Mouse (Mus musculus): ENCODE results near the gene Car2. TPM values are rescaled to one million over a fixed set of nuclear protein-coding genes. Genes with fewer than 3 reads are reported as not detected.

Gene Car2
- polyA plus RNA-seq, 1 experiment from 2014 or later, result 105 TPM

DNA sequence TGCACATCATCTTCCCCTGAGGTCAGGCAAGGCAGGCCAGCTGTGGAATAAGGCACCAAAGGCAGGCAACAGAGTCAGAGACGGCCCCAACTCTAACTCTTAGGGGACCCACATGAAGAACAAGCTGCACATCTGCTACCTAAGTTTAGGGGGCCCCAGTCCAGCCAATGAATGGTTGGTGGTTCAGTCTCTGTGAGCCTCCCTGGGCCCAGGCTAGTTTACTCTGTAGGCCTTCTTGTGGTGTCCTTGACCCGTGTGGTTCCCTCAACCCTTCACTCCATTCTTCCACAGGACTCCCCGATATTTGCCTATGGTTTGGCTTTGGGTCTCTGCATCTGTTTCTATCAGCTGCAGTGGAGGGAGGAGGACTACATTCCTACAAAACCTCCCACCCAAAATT, 17.3 kb downstream of the Car2 start:
- Histone ChIP-seq H3K27ac (ENCODE audit: low read depth, low read length) (no peak overlapping the region), H3K4me2 (replicated peaks; ENCODE audit: low read depth, low read length) (no peak overlapping the region), H3K9ac (ENCODE audit: low read depth, low read length) (no peak overlapping the region), H3K4me1 (replicated peaks; ENCODE audit: control insufficient read depth, insufficient read depth, low read length) (no peaks in the 10 kb centered on the region), H3K9me3 (ENCODE audit: control insufficient read depth, low read length) (no peaks in the 10 kb centered on the region), H3K4me3 (ENCODE audit: low read depth, low read length) (no peak overlapping the region), H3K36me3 (ENCODE audit: control insufficient read depth, insufficient read depth, low read length) (no peaks in the 10 kb centered on the region), H3K27me3 (ENCODE audit: control insufficient read depth, insufficient read depth, low read length) (no peaks in the 10 kb centered on the region)
- 91% methylated on average over 3 of the region's 3 CpGs for WGBS
- ATAC-seq (ENCODE audit: low FRiP score), result no peak
- DNase-seq (ENCODE audit: low spot score), result no peak

DNA sequence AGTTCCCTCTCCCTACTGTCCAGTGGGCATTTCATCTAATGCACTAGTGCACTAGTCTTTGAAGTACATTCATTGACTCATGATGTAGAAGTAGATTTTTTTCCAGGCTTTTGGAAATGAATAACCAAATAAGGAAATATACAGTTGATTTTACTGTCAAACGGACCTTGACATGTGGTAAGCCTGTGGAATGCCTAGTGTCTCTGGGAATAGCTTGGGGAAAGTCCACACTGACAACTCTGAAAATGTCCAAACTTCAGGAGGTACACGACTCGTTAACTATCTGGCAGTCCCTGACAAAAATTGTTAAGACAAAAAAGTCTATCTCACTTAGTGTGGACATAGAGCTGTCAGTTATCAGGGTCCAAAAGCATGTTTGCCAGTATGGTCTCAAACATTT, 18.1 kb downstream of the Car2 start:
- no peaks in the 10 kb centered on the region for H3K36me3 ChIP-seq (ENCODE audit: control insufficient read depth, insufficient read depth, low read length)
- H3K27ac ChIP-seq (ENCODE audit: low read depth, low read length), result no peak overlapping the region
- no peak overlapping the region for H3K4me2 ChIP-seq (replicated peaks; ENCODE audit: low read depth, low read length)
- H3K9ac ChIP-seq (ENCODE audit: low read depth, low read length), result no peak overlapping the region
- no peaks in the 10 kb centered on the region for H3K27me3 ChIP-seq (ENCODE audit: control insufficient read depth, insufficient read depth, low read length)
- DNase-seq (ENCODE audit: low spot score) (no peak), ATAC-seq (ENCODE audit: low FRiP score) (no peak)
- no peak overlapping the region for H3K4me3 ChIP-seq (ENCODE audit: low read depth, low read length)
- no peaks in the 10 kb centered on the region for H3K9me3 ChIP-seq (ENCODE audit: control insufficient read depth, low read length)
- no peaks in the 10 kb centered on the region for H3K4me1 ChIP-seq (replicated peaks; ENCODE audit: control insufficient read depth, insufficient read depth, low read length)
- 92% methylated on average over 3 of the region's 3 CpGs for WGBS

DNA sequence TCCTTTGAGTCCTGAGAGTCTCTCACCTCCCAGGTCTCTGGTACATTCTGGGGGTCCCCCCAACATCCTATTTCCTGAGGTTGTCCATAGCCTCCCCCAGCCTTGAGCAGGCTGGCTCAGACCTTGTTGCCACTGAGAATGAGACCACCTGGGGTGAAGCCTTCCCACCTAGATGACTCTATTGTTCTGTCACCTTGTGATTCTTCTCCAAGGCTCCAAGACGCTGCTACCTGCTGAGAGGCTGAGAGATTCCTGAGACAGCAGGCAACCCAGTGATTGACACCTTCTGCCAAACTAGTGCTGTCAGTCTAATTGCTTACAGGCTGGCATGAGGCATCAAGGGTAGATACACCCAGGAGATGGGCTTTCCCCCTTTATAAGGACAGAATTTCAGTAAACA, 21.2 kb downstream of the Car2 start:
- no peak for DNase-seq (ENCODE audit: low spot score)
- H3K36me3 ChIP-seq (ENCODE audit: control insufficient read depth, insufficient read depth, low read length), result no peaks in the 10 kb centered on the region
- H3K27me3 ChIP-seq (ENCODE audit: control insufficient read depth, insufficient read depth, low read length), result no peaks in the 10 kb centered on the region
- no peaks in the 10 kb centered on the region for H3K9me3 ChIP-seq (ENCODE audit: control insufficient read depth, low read length)
- no peak for ATAC-seq (ENCODE audit: low FRiP score)
- no peak overlapping the region for H3K4me3 ChIP-seq (ENCODE audit: low read depth, low read length)
- no peak overlapping the region for H3K27ac ChIP-seq (ENCODE audit: low read depth, low read length)
- WGBS, result 16% methylated on average over 1 of the region's 1 CpGs
- H3K4me2 ChIP-seq (replicated peaks; ENCODE audit: low read depth, low read length), result no peak overlapping the region
- H3K9ac ChIP-seq (ENCODE audit: low read depth, low read length), result no peak overlapping the region
- no peaks in the 10 kb centered on the region for H3K4me1 ChIP-seq (replicated peaks; ENCODE audit: control insufficient read depth, insufficient read depth, low read length)

- Histone ChIP-seq H3K27me3 (ENCODE audit: control insufficient read depth, insufficient read depth, low read length) (no peaks in the 10 kb centered on the region), H3K4me1 (replicated peaks; ENCODE audit: control insufficient read depth, insufficient read depth, low read length) (no peaks in the 10 kb centered on the region), H3K36me3 (ENCODE audit: control insufficient read depth, insufficient read depth, low read length) (no peaks in the 10 kb centered on the region), H3K9ac (ENCODE audit: low read depth, low read length) (no peak overlapping the region), H3K27ac (ENCODE audit: low read depth, low read length) (no peak overlapping the region), H3K4me2 (replicated peaks; ENCODE audit: low read depth, low read length) (no peak overlapping the region), H3K9me3 (ENCODE audit: control insufficient read depth, low read length) (no peaks in the 10 kb centered on the region), H3K4me3 (ENCODE audit: low read depth, low read length) (no peak overlapping the region)
- ATAC-seq (ENCODE audit: low FRiP score) (no peak), DNase-seq (ENCODE audit: low spot score) (no peak)
- WGBS, result 88% methylated on average over 4 of the region's 4 CpGs
These were observed 26.0 kb downstream of the Car2 start for GRCm38 (mm10) chr3:14911992-14912582.

DNA sequence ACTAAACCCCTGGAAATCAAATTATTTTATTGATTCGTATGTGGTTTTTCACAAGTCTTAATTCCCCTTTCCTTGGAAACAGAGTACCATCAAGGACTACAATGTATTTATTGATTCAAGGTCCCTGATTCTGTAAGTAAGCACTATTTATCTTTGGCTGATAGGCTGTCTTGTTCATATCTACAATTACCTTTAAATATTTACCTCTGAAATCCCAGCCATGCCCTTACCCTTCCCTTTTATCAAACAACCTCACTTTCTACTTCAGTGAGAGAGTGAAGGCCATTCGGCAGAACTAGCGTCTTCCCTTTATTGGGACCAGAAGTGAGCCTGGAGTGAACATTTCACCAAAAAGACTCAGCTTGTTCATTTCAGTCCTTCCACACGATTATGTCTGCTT, 27.7 kb downstream of the Car2 start:
- Histone ChIP-seq H3K9ac (ENCODE audit: low read depth, low read length) (no peak overlapping the region), H3K9me3 (ENCODE audit: control insufficient read depth, low read length) (no peaks in the 10 kb centered on the region), H3K36me3 (ENCODE audit: control insufficient read depth, insufficient read depth, low read length) (no peaks in the 10 kb centered on the region), H3K27me3 (ENCODE audit: control insufficient read depth, insufficient read depth, low read length) (no peaks in the 10 kb centered on the region), H3K4me2 (replicated peaks; ENCODE audit: low read depth, low read length) (no peak overlapping the region), H3K4me3 (ENCODE audit: low read depth, low read length) (no peak overlapping the region), H3K4me1 (replicated peaks; ENCODE audit: control insufficient read depth, insufficient read depth, low read length) (no peaks in the 10 kb centered on the region), H3K27ac (ENCODE audit: low read depth, low read length) (no peak overlapping the region)
- 87% methylated on average over 4 of the region's 4 CpGs for WGBS
- DNase-seq (ENCODE audit: low spot score) (no peak), ATAC-seq (ENCODE audit: low FRiP score) (no peak)

DNA sequence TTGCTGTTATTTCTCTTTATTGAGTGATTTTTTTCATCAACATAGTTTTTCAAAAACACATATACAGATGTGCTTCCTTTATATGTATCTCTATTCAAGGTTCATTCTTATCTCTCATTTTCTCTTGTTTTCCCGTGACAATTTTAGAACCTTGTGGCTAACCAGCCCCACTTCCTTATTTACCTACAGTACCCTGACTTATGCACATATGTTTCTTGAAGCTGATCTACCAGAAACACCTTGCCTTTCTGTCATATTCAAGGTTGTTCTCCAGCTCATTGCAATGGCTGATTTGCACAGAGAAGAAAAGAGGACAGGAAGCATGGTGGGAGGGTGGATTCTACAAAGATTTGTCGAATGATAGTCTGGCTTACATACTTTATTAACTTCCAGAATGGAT, 29.3 kb downstream of the Car2 start:
- H3K36me3 ChIP-seq (ENCODE audit: control insufficient read depth, insufficient read depth, low read length), result no peaks in the 10 kb centered on the region
- ATAC-seq (ENCODE audit: low FRiP score) (no peak), DNase-seq (ENCODE audit: low spot score) (no peak)
- no peak overlapping the region for H3K9ac ChIP-seq (ENCODE audit: low read depth, low read length)
- no peak overlapping the region for H3K27ac ChIP-seq (ENCODE audit: low read depth, low read length)
- no peaks in the 10 kb centered on the region for H3K9me3 ChIP-seq (ENCODE audit: control insufficient read depth, low read length)
- no peaks in the 10 kb centered on the region for H3K4me1 ChIP-seq (replicated peaks; ENCODE audit: control insufficient read depth, insufficient read depth, low read length)
- H3K4me2 ChIP-seq (replicated peaks; ENCODE audit: low read depth, low read length), result no peak overlapping the region
- H3K27me3 ChIP-seq (ENCODE audit: control insufficient read depth, insufficient read depth, low read length), result no peaks in the 10 kb centered on the region
- 92% methylated on average over 2 of the region's 2 CpGs for WGBS
- H3K4me3 ChIP-seq (ENCODE audit: low read depth, low read length), result no peak overlapping the region

GRCm38 (mm10) chr3:14917261-14917660, 31.2 kb downstream of the Car2 start:
- Histone ChIP-seq H3K4me3 (ENCODE audit: low read depth, low read length) (no peak overlapping the region), H3K36me3 (ENCODE audit: control insufficient read depth, insufficient read depth, low read length) (no peaks in the 10 kb centered on the region), H3K9ac (ENCODE audit: low read depth, low read length) (no peak overlapping the region), H3K9me3 (ENCODE audit: control insufficient read depth, low read length) (no peaks in the 10 kb centered on the region), H3K4me2 (replicated peaks; ENCODE audit: low read depth, low read length) (no peak overlapping the region), H3K27me3 (ENCODE audit: control insufficient read depth, insufficient read depth, low read length) (no peaks in the 10 kb centered on the region), H3K27ac (ENCODE audit: low read depth, low read length) (no peak overlapping the region), H3K4me1 (replicated peaks; ENCODE audit: control insufficient read depth, insufficient read depth, low read length) (no peaks in the 10 kb centered on the region)
- no peak for DNase-seq (ENCODE audit: low spot score)
- WGBS, result 69% methylated on average over 2 of the region's 2 CpGs
- ATAC-seq (ENCODE audit: low FRiP score), result no peak

DNA sequence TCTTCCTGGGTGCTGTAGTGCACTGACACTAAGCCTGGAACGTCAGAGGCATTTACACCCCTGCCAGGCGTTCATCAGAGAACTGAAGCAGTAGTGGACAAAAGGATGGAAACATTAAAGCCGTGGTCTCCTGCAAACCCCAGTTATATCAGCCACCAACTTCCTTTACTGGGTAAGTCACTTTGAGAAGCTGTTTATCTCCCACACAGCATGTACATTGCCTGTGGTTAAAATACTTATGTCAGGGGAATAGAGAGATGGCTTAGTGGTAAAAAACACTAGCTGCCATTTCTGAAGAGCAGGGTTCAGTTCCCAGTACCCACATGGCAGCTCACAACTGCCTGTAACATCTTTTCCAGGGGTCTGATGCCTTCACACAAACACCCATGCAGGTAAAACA, 58.6 kb downstream of the Car2 start:
- H3K36me3 ChIP-seq (ENCODE audit: control insufficient read depth, insufficient read depth, low read length), result no peaks in the 10 kb centered on the region
- H3K9me3 ChIP-seq (ENCODE audit: control insufficient read depth, low read length), result no peaks in the 10 kb centered on the region
- H3K4me1 ChIP-seq (replicated peaks; ENCODE audit: control insufficient read depth, insufficient read depth, low read length), result no peaks in the 10 kb centered on the region
- no peak overlapping the region for H3K4me2 ChIP-seq (replicated peaks; ENCODE audit: low read depth, low read length)
- DNase-seq (ENCODE audit: low spot score) (no peak), ATAC-seq (ENCODE audit: low FRiP score) (no peak)
- WGBS, result 84% methylated on average over 3 of the region's 3 CpGs
- H3K27ac ChIP-seq (ENCODE audit: low read depth, low read length), result no peak overlapping the region
- no peaks in the 10 kb centered on the region for H3K27me3 ChIP-seq (ENCODE audit: control insufficient read depth, insufficient read depth, low read length)
- no peak overlapping the region for H3K9ac ChIP-seq (ENCODE audit: low read depth, low read length)
- no peak overlapping the region for H3K4me3 ChIP-seq (ENCODE audit: low read depth, low read length)

GRCm38 (mm10) chr3:14945627-14946026, 59.6 kb downstream of the Car2 start:
- WGBS, result 78% methylated on average over 2 of the region's 2 CpGs
- DNase-seq (ENCODE audit: low spot score) (no peak), ATAC-seq (ENCODE audit: low FRiP score) (no peak)
- Histone ChIP-seq H3K9me3 (ENCODE audit: control insufficient read depth, low read length) (no peaks in the 10 kb centered on the region), H3K4me1 (replicated peaks; ENCODE audit: control insufficient read depth, insufficient read depth, low read length) (no peaks in the 10 kb centered on the region), H3K4me2 (replicated peaks; ENCODE audit: low read depth, low read length) (no peak overlapping the region), H3K4me3 (ENCODE audit: low read depth, low read length) (no peak overlapping the region), H3K36me3 (ENCODE audit: control insufficient read depth, insufficient read depth, low read length) (no peaks in the 10 kb centered on the region), H3K9ac (ENCODE audit: low read depth, low read length) (no peak overlapping the region), H3K27me3 (ENCODE audit: control insufficient read depth, insufficient read depth, low read length) (no peaks in the 10 kb centered on the region), H3K27ac (ENCODE audit: low read depth, low read length) (no peak overlapping the region)
